Mouse (Mus musculus) CH12.LX (cell line): Measurements from ENCODE around the gene Cisd3.

ENCODE experiments used
- BHLHE40 ChIP-seq: IDR thresholded peaks from 2 replicates; pipeline ENCODE4 v1.6.1; 2011; ENCODE audit warnings: mild to moderate bottlenecking, low read depth, low read length, improper control_type of control experiment
- CTCF ChIP-seq, 2 experiments: IDR thresholded peaks in 1 of 2; conservative IDR thresholded peaks in 1 of 2; 2 replicates each; pipeline ENCODE4 v1.5.1; 2011 to 2012; ENCODE audit warnings: low read depth in 2 of 2, low read length in 2 of 2, improper control_type of control experiment in 1 of 2, inconsistent platforms in 1 of 2, mild to moderate bottlenecking in 1 of 2, moderate library complexity in 1 of 2
- EP300 ChIP-seq: IDR thresholded peaks from 2 replicates; pipeline ENCODE4 v1.6.1; 2011; ENCODE audit warnings: low read length, improper control_type of control experiment
- MAX ChIP-seq: IDR thresholded peaks from 2 replicates; pipeline ENCODE4 v1.6.1; 2011; ENCODE audit warnings: low read length, improper control_type of control experiment
- MXI1 ChIP-seq: IDR thresholded peaks from 2 replicates; pipeline ENCODE4 v1.6.1; 2011; ENCODE audit warnings: mild to moderate bottlenecking, low read depth, low read length, improper control_type of control experiment
- NELFE ChIP-seq: IDR thresholded peaks from 2 replicates; pipeline ENCODE4 v1.6.1; 2011; ENCODE audit warnings: low read depth, low read length, improper control_type of control experiment
- POLR2A ChIP-seq: IDR thresholded peaks from 2 replicates; pipeline ENCODE4 v1.6.1; 2011; ENCODE audit warnings: low read depth, mild to moderate bottlenecking, improper control_type of control experiment, low read length
- ZMIZ1 ChIP-seq: IDR thresholded peaks from 2 replicates; pipeline ENCODE4 v1.6.1; 2012; ENCODE audit warnings: low read depth, mild to moderate bottlenecking, inconsistent platforms, low read length, improper control_type of control experiment

DNA sequence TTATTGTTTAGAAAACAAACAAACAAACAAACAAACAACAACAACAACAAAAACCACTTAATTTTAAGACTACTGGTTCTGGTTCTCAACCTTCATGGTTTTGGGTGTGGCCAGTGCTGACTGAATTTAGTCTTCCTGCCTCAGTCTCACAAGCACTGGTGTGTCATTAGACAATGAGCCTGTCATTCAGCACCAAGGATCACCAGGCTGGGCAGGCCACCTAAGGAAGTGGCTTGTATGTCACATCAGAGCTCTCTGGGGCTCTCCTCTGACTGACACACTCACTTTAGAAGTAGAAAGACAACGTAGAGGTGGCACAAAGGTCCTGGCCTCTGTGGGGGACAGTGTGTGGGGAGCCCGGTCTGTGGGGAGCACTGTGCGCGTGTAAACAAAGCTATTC is 33.4 kb downstream of the Cisd3 start:
- TF ChIP-seq EP300 (no peak), CTCF (conservative IDR thresholded peaks at IDR 0.05 in 1 of 2, IDR thresholded peaks at IDR 0.05 in 1 of 2; ENCODE audit: low read depth in 2 of 2, low read length in 2 of 2) (no peak), POLR2A (no peak), MXI1 (no peak), NELFE (no peak), MAX (no peak), ZMIZ1 (no peak), BHLHE40 (no peak)
